Mouse (Mus musculus) forebrain, embryonic 10.5 days (tissue): Measurements from ENCODE around the gene Mea1. TPM values are rescaled to one million over a fixed set of nuclear protein-coding genes. Genes with fewer than 3 reads are reported as not detected.
A peak's percentile ranks its signal among the peaks of the same experiment; 100 is the strongest.

Source experiments
- DNase-seq: peaks from one replicate; pipeline ENCODE4 v3.0.0-alpha.2; 2017; ENCODE audit warnings: low spot score; ENCODE audit errors: extremely low spot score
- H3K27ac ChIP-seq: fragments of 300-500 bp; sonication (generic); 2 replicates; pipeline ENCODE4 v1.5.1; 2016; ENCODE audit warnings: mild to moderate bottlenecking
- H3K27me3 ChIP-seq: fragments of 300-500 bp; sonication (generic); 2 replicates; pipeline ENCODE4 v1.6.1; 2016; ENCODE audit warnings: mild to moderate bottlenecking; ENCODE audit not compliant: poor library complexity, severe bottlenecking
- H3K36me3 ChIP-seq: fragments of 300-500 bp; sonication (generic); replicated peaks from 2 replicates; pipeline ENCODE4 v1.6.1; 2016; ENCODE audit warnings: mild to moderate bottlenecking, moderate library complexity
- H3K4me1 ChIP-seq: fragments of 300-500 bp; sonication (generic); 2 replicates; pipeline ENCODE4 v1.6.1; 2016
- H3K4me3 ChIP-seq: fragments of 300-500 bp; sonication (generic); 2 replicates; pipeline ENCODE4 v1.5.1; 2016; ENCODE audit warnings: mild to moderate bottlenecking, moderate library complexity
- H3K9me3 ChIP-seq: fragments of 300-500 bp; sonication (generic); 2 replicates; pipeline ENCODE4 v1.6.1; 2016; ENCODE audit warnings: mild to moderate bottlenecking, moderate library complexity
- WGBS: fragments of 180-500 bp; shearing (Covaris S2); methylation state at CpG from one replicate; pipeline ENCODE4 v1.1.7; 2016; 5-methylcytosine and 5-hydroxymethylcytosine counted together
- polyA plus RNA-seq: library from polyadenylated mRNA; unstranded; fragments of >200 nt; fragmentation: Nextera tagmentation; extraction: Ambion mirVana; gene quantifications from 2 replicates; pipeline ENCODE4 v1.2.1, GENCODE M21; 2016

Gene Mea1
- polyA plus RNA-seq, 1 experiment from 2014 or later: 165 TPM

GRCm38 (mm10) chr17:46724477-46725084 lies 46.0 kb downstream of the Mea1 start:
- Histone ChIP-seq H3K4me3 (no peak overlapping the region), H3K9me3 (no peaks in the 10 kb centered on the region), H3K36me3 (peaks cover 64% of the 10 kb centered on the region), H3K27ac (peak overlapping the region; percentile 48; the same call in 1 of the 2 replicates), H3K4me1 (peaks cover 11% of the 10 kb centered on the region), H3K27me3 (peaks cover 19% of the 10 kb centered on the region)
- DNase-seq: no peak
- 85% methylated on average over 20 of the region's 20 CpGs for WGBS

DNA sequence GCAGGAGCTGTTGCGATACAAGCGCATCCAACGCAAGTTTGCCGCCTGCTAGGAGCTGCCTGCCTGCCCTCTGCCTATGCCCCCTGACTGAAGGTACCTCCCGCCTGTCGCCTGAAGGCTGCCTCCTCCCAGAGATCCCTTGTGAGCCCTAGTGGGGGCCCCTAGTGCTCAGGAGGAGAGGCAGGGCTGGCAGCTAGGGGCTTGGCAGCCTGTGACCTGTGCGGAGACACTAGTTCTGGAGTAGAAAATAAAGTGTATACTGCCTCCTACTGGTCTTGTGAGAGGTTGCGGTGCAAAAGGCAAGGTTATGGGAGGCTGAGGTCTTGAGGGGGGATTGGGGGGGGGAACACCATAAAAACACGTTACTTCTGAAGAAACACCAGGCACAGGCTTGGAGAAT lies 46.7 kb downstream of the Mea1 start:
- H3K4me3 ChIP-seq: no peak overlapping the region; the same call in 1 of the 2 replicates
- H3K36me3 ChIP-seq: peaks cover 61% of the 10 kb centered on the region
- 51% methylated on average over 9 of the region's 9 CpGs for whole genome bisulfite sequencing
- peaks cover 26% of the 10 kb centered on the region for H3K27me3 ChIP-seq
- peak overlapping the region; percentile 48 for H3K27ac ChIP-seq
- peak; percentile 42 for DNase-seq
- H3K9me3 ChIP-seq: no peaks in the 10 kb centered on the region
- peaks cover 11% of the 10 kb centered on the region for H3K4me1 ChIP-seq

- Histone ChIP-seq H3K4me1 (peaks cover 11% of the 10 kb centered on the region), H3K27ac (no peak overlapping the region), H3K4me3 (no peak overlapping the region), H3K9me3 (no peaks in the 10 kb centered on the region), H3K36me3 (peaks cover 54% of the 10 kb centered on the region), H3K27me3 (peaks cover 26% of the 10 kb centered on the region)
- DNase-seq: no peak
- 95% methylated on average over 26 of the region's 26 CpGs for WGBS
These were observed 47.4 kb downstream of the Mea1 start for GRCm38 (mm10) chr17:46725731-46726645.

- DNase-seq: no peak
- 97% methylated on average over 11 of the region's 11 CpGs for WGBS
- Histone ChIP-seq H3K9me3 (no peaks in the 10 kb centered on the region), H3K27ac (no peak overlapping the region), H3K27me3 (peaks cover 26% of the 10 kb centered on the region), H3K36me3 (peaks cover 41% of the 10 kb centered on the region), H3K4me3 (no peak overlapping the region), H3K4me1 (peaks cover 11% of the 10 kb centered on the region)
These were observed 48.7 kb downstream of the Mea1 start for GRCm38 (mm10) chr17:46727271-46727670.

DNA sequence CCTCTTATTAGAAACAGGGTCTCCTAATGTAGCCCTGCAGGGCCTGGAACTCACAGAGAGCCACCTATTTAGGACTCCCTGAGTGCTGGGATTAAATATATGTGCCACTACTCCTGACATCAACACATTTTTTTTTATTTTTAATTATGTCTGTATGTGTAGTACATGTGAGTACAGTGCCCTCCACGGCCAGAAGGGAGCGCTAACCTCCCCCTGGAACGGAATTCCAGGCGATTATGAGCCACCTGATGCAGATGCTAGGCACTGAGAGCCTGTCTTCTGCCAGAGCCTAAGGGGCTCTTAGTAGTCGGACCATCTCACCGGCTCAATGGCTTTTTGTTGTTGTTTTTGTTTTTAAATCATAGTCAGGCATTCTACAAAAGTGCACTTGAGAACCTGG lies 49.4 kb downstream of the Mea1 start:
- 38% methylated on average over 6 of the region's 6 CpGs for WGBS
- Histone ChIP-seq H3K4me3 (no peak overlapping the region), H3K27ac (no peak overlapping the region), H3K9me3 (no peaks in the 10 kb centered on the region), H3K4me1 (peaks cover 11% of the 10 kb centered on the region), H3K36me3 (peaks cover 35% of the 10 kb centered on the region), H3K27me3 (peaks cover 26% of the 10 kb centered on the region)
- no peak for DNase-seq

DNA sequence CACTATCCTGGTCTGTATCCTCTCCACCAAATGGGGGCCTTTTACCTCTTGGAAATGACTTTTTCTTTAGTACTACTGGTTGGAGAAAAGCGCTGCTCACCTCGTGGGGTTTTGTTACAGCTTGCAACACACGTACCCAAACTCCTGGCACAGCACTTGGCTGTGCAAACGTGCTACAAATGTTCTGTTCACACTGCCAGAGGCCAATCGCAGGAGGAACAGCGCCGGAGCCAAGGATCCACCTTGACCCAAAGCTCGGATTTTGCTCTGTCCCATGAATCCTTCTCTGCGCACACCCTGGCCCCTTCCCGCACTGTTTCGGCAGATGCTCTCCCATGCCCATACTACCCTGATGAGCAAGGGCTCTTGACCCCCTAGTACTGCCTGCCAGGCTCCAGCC lies 49.9 kb downstream of the Mea1 start:
- peak overlapping the region; percentile 3 for H3K4me3 ChIP-seq
- 48% methylated on average over 11 of the region's 11 CpGs for WGBS

GRCm38 (mm10) chr17:46728904-46729318 lies 50.3 kb downstream of the Mea1 start, which contains the start of gene Gnmt:
Gene Gnmt (minus strand): TSS chr17:46729168.
- Histone ChIP-seq H3K4me3 (peak within 1 kb of the TSS; percentile 3), H3K27me3 (peaks cover 26% of the 10 kb centered on the region), H3K27ac (no peak within 1 kb of the TSS), H3K36me3 (peaks cover 27% of the 10 kb centered on the region), H3K4me1 (peaks cover 11% of the 10 kb centered on the region), H3K9me3 (no peaks in the 10 kb centered on the region)
- whole genome bisulfite sequencing: 16% methylated on average over 24 of the region's 24 CpGs
- DNase-seq: no peak

More for the DNA sequence above, 49.9 kb downstream of the Mea1 start:
- Histone ChIP-seq H3K36me3 (peaks cover 31% of the 10 kb centered on the region), H3K27me3 (peaks cover 26% of the 10 kb centered on the region), H3K4me1 (peaks cover 11% of the 10 kb centered on the region), H3K27ac (no peak overlapping the region), H3K9me3 (no peaks in the 10 kb centered on the region)
- no peak for DNase-seq

Other genes with a start within 250 kb of the Mea1 start
- 0.76 TPM in 1 of 2 replicates, not detected in the other for gene Crip3, start 249.9 kb upstream of the Mea1 start, polyA plus RNA-seq
- gene Slc22a7, start 240.3 kb upstream of the Mea1 start, polyA plus RNA-seq: not detected in 2 replicates
- 0.71 and 1.1 TPM in 2 replicates for gene Ttbk1, start 191.1 kb upstream of the Mea1 start, polyA plus RNA-seq
- 107 TPM in 2 replicates for gene Dnph1, start 182.1 kb upstream of the Mea1 start, polyA plus RNA-seq
- 3.5 and 3.7 TPM in 2 replicates for gene Cul9, start 132.4 kb upstream of the Mea1 start, polyA plus RNA-seq
- 5.4 and 5.5 TPM in 2 replicates for gene Srf, start 122.6 kb upstream of the Mea1 start, polyA plus RNA-seq
- 66.0 and 68.4 TPM in 2 replicates for gene Ptk7, start 49.3 kb upstream of the Mea1 start, polyA plus RNA-seq
- 29.1 and 31.8 TPM in 2 replicates for gene Klc4, start 32.8 kb upstream of the Mea1 start, polyA plus RNA-seq
- 136 and 137 TPM in 2 replicates for gene Mrpl2, start 32.6 kb upstream of the Mea1 start, polyA plus RNA-seq
- 38.0 and 40.9 TPM in 2 replicates for gene Cul7, start 28.5 kb upstream of the Mea1 start, polyA plus RNA-seq
- 69.0 and 70.1 TPM in 2 replicates for gene Rrp36, start 4.4 kb upstream of the Mea1 start, polyA plus RNA-seq
- gene Klhdc3, start 2.1 kb downstream of the Mea1 start, polyA plus RNA-seq: 132 and 133 TPM in 2 replicates
- 144 and 154 TPM in 2 replicates for gene Ppp2r5d, start 26.3 kb downstream of the Mea1 start, polyA plus RNA-seq
- 19.6 and 20.2 TPM in 2 replicates for gene Pex6, start 32.7 kb downstream of the Mea1 start, polyA plus RNA-seq
- 0.80 and 0.87 TPM in 2 replicates for gene Gnmt, start 50.4 kb downstream of the Mea1 start, polyA plus RNA-seq
- gene Cnpy3, start 73.4 kb downstream of the Mea1 start, polyA plus RNA-seq: 71.8 and 71.9 TPM in 2 replicates
- gene Ptcra, start 84.9 kb downstream of the Mea1 start, polyA plus RNA-seq: 0.55 and 1.00 TPM in 2 replicates
- 54.4 and 54.7 TPM in 2 replicates for gene 2310039H08Rik, start 93.8 kb downstream of the Mea1 start, polyA plus RNA-seq
- gene Rpl7l1, start 103.9 kb downstream of the Mea1 start, polyA plus RNA-seq: 242 and 248 TPM in 2 replicates
- gene Bicral, start 179.7 kb downstream of the Mea1 start, polyA plus RNA-seq: 2.9 and 4.1 TPM in 2 replicates
- gene Tbcc, start 211.9 kb downstream of the Mea1 start, polyA plus RNA-seq: 43.1 and 48.4 TPM in 2 replicates
- not detected in 2 replicates for gene Prph2, start 231.7 kb downstream of the Mea1 start, polyA plus RNA-seq